Mouse (Mus musculus) MEL (cell line): ENCODE measurements at regions not wholly inside any gene's neighbourhood (a gene's known extent, or its start where the extent isn't known, plus 50 kb on each side); places are given as distances from the start of the nearest gene placed in this dataset.

Experiments
- CTCF ChIP-seq, 3 experiments: IDR thresholded peaks in 2 of 3; conservative IDR thresholded peaks in 1 of 3; 2 replicates each; pipeline ENCODE4 v1.5.1; 2011 to 2012; ENCODE audit warnings: low read length in 3 of 3, low read depth in 2 of 3, mild to moderate bottlenecking in 2 of 3, improper control_type of control experiment in 1 of 3, inconsistent platforms in 1 of 3, mixed read lengths in 1 of 3, moderate library complexity in 1 of 3; ENCODE audit not compliant: control insufficient read depth in 1 of 3, insufficient read depth in 1 of 3, poor library complexity in 1 of 3, severe bottlenecking in 1 of 3
- E2F4 ChIP-seq: IDR thresholded peaks from 2 replicates; pipeline ENCODE4 v1.6.1; 2011; ENCODE audit warnings: low read depth, low read length, improper control_type of control experiment, borderline replicate concordance
- MAX ChIP-seq: IDR thresholded peaks from 2 replicates; pipeline ENCODE4 v1.6.1; 2011; ENCODE audit warnings: low read length, improper control_type of control experiment
- MXI1 ChIP-seq: IDR thresholded peaks from 2 replicates; pipeline ENCODE4 v1.6.1; 2011; ENCODE audit warnings: mild to moderate bottlenecking, low read depth, low read length, improper control_type of control experiment
- NRF1 ChIP-seq: IDR thresholded peaks from 2 replicates; pipeline ENCODE4 v1.6.1; 2014; ENCODE audit warnings: low read depth, mild to moderate bottlenecking, inconsistent platforms, low read length, improper control_type of control experiment, moderate library complexity; ENCODE audit not compliant: poor library complexity, insufficient read depth, severe bottlenecking
- POLR2A ChIP-seq, 2 experiments: IDR thresholded peaks; 2 replicates each; pipeline ENCODE4 v1.6.1; 2011 to 2012; ENCODE audit warnings: low read length in 2 of 2, mild to moderate bottlenecking in 2 of 2, control low read depth in 1 of 2, improper control_type of control experiment in 1 of 2, low read depth in 1 of 2, moderate library complexity in 1 of 2; ENCODE audit not compliant: control insufficient read depth in 1 of 2, insufficient read depth in 1 of 2, poor library complexity in 1 of 2
- RAD21 ChIP-seq: IDR thresholded peaks from 2 replicates; pipeline ENCODE4 v1.6.1; 2011; ENCODE audit warnings: mild to moderate bottlenecking, low read depth, low read length, improper control_type of control experiment
- USF1 ChIP-seq: IDR thresholded peaks from 2 replicates; pipeline ENCODE4 v1.6.1; 2014; ENCODE audit warnings: low read depth, mild to moderate bottlenecking, inconsistent platforms, low read length, improper control_type of control experiment, moderate library complexity
- USF2 ChIP-seq, 2 experiments: IDR thresholded peaks; 2 replicates each; pipeline ENCODE4 v1.6.1; 2011 to 2012; ENCODE audit warnings: improper control_type of control experiment in 2 of 2, low read length in 2 of 2, borderline replicate concordance in 1 of 2, inconsistent platforms in 1 of 2, low read depth in 1 of 2, mild to moderate bottlenecking in 1 of 2; ENCODE audit not compliant: insufficient read depth in 1 of 2
- ZKSCAN1 ChIP-seq: IDR thresholded peaks from 2 replicates; pipeline ENCODE4 v1.6.1; 2012; ENCODE audit warnings: low read depth, mild to moderate bottlenecking, inconsistent platforms, low read length, improper control_type of control experiment, moderate library complexity

DNA sequence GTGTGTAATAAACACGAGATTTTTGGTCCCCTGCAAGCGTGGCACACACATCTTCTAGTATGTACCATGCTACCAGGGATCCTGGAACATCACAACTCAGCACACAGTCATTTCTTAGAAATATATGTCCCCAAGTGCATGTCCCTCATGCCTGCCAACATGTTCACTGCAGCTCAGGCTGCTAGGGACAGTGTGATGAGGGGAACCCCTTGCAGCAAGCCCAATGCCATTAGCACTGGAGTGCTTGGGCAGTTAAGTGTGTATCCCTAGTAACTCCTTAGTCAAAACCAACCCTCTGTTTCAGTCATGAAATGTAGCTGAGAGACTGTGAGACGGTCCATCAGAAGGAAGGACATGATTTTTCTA is 167.5 kb upstream of the Gm3448 start:
- TF ChIP-seq CTCF (IDR thresholded peaks at IDR 0.05 in 2 of 3, conservative IDR thresholded peaks at IDR 0.05 in 1 of 3; ENCODE audit: control insufficient read depth in 1 of 3, insufficient read depth in 1 of 3, low read depth in 2 of 3, low read length in 3 of 3, poor library complexity in 1 of 3, severe bottlenecking in 1 of 3), result no peak
- TF ChIP-seq MXI1, result no peak
- TF ChIP-seq NRF1, result no peak
- no peak for TF ChIP-seq POLR2A (IDR thresholded peaks at IDR 0.05; ENCODE audit: control insufficient read depth in 1 of 2, insufficient read depth in 1 of 2, low read depth in 1 of 2, low read length in 2 of 2, poor library complexity in 1 of 2)
- TF ChIP-seq MAX, result no peak
- TF ChIP-seq E2F4, result no peak
- TF ChIP-seq ZKSCAN1, result no peak
- no peak for TF ChIP-seq USF1
- TF ChIP-seq RAD21, result no peak
- TF ChIP-seq USF2 (IDR thresholded peaks at IDR 0.05; ENCODE audit: borderline replicate concordance in 1 of 2, insufficient read depth in 1 of 2, low read depth in 1 of 2, low read length in 2 of 2), result no peak
